Mouse (Mus musculus) cerebellum, postnatal 25 days (tissue): ENCODE data around the gene Cort.
A peak's percentile ranks its signal among the peaks of the same experiment; 100 is the strongest.
"Not testable (repeated sequence)": the region's sequence is repeated elsewhere in the genome, so short reads cannot be mapped to it uniquely, and the experiment has no call there.

ENCODE experiments used
- DNase-seq, 2 experiments: peaks; one replicate each; pipeline ENCODE4 v3.0.0; 2021; ENCODE audit warnings: mixed read lengths in 2 of 2

Cort gene

DNA sequence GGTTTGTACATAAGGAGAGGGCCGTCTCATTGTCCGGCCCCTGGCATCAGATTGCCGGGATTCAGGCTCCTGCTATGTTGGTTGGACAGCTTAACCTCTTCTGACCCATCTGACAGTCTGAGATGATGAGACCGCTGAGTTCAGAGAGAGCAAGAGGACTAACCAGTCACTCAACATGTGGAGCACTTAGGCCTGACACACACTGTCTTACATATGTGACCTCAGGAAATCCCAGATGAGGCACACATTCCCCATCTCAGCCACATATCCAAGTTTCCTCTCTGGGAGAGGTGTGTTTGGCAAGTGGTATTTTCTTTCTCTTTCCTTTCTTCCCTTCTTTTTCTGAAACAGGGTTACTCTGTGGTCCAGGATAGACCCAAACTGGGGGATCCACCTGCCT, 18.6 kb upstream of the Cort start:
- no peak for DNase-seq

DNA sequence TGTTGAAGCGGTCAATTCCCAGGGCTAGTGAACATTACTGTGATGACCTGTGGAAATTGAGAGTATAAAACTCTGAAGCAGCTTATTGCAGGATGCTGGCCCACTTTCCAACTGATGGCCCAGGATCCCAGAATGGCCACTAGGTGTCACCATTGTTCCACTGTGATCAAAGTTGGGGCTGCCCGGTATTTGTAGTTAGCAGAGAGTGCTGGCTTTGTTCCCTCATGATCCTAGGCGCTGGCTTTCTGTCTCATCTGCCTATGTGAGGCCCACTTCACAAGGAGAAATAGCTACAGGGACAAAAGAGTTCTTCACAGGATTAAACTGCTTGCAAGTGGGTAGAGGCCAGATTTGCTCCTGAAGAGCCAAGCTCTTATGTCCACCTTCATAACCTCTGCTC, 17.9 kb upstream of the Cort start:
- peak; percentile 81 to 87 for DNase-seq

DNA sequence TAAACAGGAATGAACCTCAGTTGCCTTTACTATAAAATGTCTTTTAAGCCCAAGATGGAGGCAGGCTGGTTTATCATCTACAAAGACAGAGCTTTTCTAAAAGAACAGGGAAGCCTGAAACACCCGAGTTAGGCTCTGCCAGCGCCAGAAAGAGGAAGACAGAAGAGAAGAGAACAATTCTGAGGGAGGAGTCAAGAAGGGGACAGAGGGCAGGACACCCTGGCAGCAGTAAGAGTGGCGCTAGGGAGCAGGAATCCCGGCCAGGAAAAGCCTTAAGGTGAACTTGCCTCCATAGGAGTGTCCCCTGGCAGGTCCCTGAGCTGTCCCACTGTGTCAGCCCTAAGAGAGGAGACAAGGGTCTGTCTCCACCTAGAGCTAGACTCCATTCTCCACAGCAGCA, 17.0 kb upstream of the Cort start:
- DNase-seq, result no peak

DNA sequence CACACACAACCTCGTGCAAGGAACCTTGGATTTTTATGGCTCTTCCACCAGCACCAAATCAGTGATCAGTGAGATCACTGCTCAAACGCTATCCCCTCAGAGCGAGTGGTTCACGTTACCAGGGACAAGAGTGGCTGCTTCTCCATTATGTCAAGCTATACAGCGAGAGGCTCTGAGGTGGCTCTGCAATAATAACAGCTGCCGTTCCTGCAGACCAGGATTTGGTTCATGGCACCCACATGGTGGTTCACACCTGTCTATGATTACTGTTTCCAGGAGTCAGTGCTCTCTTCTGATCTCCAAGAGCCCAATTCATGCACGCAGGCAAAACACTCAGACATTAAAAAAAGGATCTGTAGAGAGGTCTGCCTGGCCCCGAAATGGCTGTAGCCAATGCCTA, 12.0 kb upstream of the Cort start:
- no peak for DNase-seq

DNA sequence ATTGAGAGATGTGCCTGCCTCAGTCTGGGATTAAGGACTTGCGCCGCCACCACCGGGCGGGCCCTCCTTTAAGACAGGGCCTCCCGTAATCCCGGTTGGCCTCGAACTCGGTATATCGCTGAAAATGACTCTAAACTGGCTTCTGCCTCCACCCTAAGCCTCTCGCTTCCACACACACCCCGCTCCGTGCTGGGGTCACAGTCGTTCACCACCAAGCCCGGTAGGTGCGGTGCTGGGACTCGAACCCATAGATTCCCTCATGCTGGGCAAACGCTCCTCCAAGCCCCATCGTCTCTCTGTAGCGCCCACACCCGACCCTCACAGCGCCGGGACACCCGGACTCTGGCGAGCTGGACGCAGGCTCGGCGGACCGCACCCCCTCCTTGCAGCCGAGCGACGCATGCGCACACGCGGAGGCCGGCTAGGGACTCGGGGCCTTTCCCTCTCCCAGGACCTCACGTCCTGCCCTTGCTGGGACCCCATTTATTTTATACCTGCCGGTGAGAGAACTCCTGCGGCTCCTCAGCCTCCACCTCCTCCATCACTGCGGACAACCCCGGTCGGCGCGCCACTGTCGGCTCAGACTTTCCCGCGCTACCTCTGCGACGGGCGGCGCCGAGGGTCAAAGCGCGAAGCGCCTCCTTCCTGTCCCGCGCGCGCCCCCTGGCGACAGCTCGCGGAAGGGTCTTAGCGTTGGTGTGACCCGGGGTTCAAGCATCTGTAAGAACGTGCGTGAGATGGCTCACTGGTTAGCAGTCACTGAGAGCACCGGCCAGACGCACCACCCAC, 10.6 kb upstream of the Cort start, which contains the start of gene Cenps:
TSS of gene Cenps (minus strand) at position 648 of the 789 bp plus-strand sequence.
- peak; percentile 95 to 97 for DNase-seq

DNA sequence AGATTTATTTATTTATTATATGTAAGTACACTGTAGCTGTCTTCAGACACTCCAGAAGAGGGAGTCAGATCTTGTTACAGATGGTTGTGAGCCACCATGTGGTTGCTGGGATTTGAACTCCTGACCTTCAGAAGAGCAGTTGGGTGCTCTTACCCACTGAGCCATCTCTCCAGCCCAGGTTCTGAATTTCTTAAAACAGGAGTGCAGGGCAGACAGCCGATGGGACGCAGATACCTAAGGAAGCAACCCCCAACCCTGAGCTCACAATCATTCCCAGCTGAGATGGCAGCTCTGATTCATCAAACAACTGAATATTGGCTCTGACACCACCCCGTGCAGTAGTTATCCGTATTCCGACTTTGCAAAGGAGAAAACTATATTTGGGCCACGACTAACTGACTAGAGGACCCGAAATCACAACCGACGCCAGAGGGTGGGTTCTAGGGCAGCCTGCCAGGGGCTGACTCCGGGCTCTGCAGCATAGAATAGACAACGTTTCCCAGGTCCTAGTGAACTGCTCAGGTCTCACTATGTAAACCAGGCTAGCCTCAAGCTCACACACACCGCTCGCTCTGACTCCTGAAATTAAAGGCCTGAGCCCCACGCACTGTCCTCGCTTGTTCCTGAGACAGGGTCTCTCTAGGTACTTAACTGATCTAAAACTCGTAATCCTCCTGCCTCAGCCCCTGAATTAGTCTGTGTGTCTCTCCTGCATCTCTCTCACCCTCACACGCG, 9.7 kb upstream of the Cort start:
- peak in 1 of 2 experiments; percentile 39 for DNase-seq

DNA sequence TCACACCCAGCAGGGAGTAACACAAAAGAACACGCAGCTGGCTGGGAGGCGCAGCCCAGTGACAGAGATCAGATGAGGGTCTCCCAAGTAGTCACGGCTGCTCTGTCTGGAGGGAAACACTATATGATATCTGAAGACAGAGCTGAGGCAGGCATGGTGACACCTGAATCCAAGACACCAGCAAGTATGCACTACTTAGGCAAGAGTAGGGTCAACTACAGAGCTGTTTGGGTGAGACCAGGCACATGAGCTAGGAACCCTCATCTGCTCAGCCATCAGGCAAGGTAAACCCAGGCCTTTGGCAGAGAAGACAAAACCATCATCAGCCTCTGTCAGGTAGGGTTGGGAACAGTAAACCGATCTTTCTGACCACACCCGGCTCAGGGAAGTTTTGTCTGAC, 6.8 kb upstream of the Cort start:
- DNase-seq, result no peak

DNA sequence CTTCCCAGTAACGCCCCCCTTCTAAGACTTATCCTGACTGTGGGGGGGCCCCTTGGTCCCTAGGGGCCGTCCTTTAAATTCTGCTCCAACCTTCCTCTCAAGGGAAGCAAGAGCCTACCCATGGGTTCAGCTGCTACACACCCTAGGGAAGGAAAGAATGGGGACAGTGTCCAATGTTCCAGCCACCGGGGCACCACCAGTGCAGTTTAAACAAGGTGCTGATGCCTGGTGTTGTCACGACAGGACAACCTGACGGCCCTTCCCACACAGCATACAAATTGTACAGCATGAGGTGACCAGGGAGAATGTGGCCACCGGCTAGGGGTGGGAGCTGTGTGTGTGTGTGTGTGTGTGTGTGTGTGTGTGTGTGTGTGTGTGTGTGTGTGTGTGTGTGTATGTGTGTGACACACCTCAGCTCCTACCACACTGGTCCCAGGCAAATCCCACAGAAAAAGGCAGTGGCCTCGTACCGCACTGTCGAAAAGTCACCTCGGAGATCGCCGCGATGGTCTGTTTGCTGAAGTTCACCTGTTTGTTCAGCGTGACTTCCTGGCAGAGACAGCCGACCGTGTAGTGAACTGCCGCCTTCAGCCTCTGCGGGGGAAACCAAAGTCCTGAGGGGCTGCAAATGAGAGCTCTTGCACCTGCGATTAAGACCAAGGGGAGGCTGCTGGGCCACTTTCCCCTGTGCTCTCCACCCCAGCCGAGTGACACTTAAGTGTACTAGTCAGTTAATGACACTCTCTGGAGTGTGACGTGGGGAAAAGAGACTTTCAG, 5.4 kb upstream of the Cort start:
- no peak for DNase-seq

DNA sequence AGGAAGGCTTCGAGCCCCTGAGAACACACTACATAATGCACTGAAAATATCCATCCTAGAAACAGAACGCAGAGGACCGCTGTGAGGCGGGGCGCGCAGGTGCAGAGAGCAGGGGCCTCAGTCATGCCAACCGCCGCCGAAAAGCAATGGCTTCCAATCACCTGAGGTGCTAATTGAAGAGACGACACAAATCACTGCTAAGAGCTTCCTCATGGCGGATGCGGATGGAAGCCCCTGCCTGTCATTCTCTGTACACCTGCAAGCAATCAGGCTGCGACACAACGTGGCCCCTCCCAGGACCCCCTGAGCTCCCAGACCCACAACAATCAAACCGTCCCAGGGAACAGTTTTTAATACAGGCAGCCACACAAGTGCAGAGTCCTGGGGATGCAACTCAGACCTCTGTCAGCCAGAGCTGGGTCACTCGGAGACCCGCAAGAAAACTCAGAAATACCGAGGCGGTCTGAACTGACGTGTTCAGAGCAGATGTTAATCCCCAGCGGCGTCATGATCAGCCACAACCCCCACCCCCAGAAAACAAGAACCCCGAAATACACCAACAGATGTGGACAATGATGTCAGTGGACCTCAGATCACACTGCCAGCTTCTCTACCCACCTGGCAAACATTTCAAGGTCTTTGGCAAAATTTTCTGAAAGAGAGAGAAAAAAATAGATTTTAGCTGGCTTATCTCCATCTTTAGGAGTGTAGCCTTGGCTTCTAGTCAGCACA, 4.6 kb upstream of the Cort start:
- DNase-seq, result no peak

DNA sequence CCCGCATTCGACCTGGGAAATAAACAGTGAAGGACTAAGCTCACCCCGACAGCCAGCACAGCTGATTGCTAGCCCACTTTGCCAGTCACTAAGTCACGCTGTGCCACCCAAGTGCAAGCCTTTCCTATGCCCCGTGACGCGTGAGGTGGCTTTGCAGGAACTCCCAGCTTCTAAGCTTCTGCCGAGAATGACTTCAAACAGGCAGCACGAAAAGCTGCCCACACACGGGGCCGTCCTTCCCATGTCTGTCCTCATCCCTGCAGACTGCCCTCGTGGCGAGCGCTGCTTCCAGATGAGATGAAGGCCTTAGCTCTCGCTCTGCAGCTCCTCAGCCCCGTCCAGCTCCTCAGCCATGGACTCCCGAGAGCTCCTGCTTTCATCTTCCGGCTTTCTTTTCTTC, 1.9 kb upstream of the Cort start:
- DNase-seq, result no peak

DNA sequence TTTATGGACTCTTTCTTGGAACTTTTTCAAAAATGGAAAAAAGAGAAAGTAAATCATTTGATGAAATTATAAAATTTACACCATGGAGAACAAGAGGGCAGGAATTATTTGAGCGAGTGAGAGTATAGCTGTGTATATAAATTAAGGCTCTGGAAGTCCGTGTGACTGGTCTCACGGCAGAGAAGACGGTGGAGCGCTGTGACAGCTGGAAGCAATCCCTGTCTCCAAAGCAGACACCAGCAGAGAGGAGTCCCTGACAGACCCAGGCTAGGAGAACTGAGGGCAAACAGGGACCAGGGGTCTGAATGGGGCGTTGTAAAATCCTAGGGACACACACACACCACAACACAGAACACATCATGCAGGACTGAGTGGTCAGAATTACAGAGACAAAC, 451 bp downstream of the Cort start:
- no peak for DNase-seq

DNA sequence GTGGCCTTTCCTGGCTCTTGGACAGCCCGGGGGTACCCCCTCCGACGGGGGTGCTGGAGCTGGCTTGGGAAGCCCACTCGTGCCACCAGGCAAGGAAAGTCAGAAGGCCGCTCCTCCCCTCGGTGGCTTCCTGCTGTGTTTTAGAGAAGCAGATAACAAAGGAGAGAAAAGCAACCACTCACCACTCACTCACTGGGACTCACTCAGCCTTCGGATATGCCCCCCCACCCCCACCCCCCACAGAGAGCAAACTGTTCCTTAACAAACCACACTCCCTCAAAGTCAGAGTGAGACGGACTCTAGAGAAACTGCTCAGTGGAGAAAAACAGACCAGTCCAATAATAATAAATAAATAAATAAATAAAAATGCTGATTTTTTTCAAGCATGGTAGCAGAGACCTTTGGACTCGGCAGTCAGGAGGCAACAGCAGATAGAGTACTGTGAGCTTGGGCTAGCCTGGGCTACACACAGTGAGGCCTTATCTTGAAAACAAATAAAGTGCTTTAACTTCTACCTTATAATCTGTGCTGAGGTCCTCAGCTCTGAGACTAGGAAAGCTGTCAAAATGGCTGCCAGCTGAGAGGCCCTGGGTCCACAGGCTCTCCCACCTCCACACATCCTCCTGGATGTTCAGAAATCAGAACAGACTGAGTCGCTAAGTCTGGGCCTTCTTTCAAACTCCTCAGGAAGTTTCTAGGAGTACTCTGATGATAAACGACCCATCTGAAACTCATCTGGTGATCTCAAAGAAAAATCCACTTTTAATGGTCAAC, 1.0 kb downstream of the Cort start:
- no peak for DNase-seq

DNA sequence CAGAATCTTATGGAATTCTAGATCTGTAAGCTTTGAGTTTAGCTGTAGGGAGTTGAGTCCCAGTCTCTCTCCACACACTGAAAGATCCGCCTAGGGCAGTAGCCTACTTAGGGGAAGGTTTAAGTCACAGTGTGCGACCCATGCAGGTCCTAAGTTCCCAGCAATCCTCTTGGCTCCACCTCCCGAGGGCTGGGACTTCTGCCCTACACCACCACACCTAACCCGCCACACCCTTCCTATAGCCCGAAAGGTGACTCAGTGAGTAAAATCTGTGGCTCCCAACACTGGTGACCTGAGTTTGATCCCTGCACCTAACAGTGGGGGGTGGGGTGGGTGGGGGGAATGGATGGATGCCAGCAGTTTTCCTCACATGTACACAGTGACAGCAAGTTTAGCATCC, 3.1 kb downstream of the Cort start:
- no peak for DNase-seq

DNA sequence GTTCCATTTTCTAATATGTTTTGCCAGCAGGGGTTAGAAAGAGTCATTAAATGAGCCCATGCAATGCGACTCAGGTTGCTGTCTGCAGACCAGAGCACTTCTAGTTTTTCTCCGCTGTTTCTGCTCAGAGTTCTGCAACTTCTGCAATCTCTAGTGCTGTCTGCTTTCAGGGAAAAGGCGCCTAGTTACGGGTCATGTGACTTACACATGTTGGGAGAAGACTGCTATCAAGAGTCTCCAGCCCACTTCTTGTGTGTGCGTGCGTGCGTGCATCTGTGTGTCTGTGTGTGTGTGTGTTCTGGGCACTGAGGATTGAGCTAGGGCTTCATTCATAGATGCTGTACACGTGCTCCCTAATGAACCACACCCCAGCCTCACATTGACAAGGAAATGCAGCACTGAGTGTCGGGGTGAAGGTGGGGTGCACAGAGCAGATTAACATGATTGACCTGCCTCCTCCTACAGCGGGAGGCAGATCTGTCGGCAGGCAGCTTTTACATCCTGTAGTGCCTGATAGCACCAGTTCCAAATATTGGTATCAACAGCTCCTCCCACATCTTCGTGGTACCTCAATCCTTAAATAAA, 6.5 kb downstream of the Cort start:
- not testable (repeated sequence) for DNase-seq

DNA sequence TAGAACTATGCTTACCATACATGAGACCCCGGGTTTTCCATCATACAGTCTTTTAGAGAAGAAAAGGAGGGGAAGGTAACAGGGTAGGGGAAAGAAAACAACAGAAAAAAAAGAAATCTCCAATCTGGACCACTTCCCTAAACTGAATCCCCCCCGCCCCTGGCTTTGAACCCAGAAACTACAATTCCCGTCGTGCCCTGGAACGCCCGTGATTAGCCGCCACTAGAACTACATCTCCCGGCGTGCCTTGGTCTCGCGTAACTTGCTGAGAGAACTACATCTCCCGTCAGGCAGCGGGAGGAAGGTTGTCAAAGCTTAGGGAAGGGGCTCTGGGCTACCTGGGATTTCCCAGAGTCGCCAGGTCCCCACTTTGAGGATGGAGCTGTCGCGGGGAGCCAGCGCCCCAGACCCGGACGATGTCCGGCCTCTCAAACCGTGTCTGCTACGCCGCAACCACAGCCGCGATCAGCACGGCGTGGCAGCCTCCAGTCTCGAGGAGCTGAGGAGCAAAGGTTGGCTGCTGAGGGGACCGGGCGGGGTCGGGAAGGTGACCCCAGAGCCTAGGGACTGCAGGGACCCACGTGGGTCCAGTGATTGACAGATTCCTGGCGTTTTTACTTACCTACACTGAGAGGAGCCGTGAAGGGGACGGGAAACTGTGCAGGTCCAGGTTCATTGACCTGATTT, 22.5 kb downstream of the Cort start, which contains the start of gene Dffa:
TSS of gene Dffa (plus strand) at position 272 of the 687 bp plus-strand sequence.
- DNase-seq, result peak; percentile 90 to 94

DNA sequence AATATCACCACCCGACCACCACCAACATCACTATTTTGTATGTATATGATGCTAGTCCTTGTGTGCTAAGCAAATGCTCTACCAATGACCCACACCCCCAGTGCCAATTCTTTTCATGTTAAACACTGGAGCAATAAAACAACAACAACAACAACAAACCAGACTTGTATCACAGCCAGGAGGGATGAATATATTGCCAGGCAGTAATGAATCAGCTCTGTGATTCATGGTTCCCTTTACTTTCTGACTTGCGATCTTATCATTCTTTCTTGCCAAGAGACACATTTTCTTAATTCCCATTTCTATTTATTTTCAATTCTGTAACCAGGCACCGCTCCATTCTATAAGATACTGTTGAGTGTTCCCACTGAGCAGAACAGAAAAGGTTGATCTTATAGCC, 25.1 kb downstream of the Cort start:
- DNase-seq, result no peak

DNA sequence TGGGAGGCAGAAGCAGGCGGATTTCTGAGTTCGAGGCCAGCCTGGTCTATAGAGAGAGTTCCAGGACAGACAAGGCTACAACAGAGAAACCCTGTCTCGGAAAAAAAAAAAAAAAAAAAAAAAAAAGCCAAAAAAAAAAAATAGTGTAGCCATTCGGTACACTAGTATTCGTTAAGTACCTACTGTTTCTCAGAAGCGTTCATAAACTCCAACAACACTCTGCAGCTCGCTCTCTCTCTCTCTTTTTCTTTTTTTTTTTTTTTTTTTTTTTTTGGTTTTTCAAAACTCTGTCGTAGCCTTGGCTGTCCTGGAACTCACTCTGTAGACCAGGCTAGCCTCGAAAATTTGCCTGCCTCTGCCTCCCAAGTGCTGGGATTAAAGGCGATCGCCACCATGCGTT, 26.1 kb downstream of the Cort start:
- not testable (repeated sequence) for DNase-seq

DNA sequence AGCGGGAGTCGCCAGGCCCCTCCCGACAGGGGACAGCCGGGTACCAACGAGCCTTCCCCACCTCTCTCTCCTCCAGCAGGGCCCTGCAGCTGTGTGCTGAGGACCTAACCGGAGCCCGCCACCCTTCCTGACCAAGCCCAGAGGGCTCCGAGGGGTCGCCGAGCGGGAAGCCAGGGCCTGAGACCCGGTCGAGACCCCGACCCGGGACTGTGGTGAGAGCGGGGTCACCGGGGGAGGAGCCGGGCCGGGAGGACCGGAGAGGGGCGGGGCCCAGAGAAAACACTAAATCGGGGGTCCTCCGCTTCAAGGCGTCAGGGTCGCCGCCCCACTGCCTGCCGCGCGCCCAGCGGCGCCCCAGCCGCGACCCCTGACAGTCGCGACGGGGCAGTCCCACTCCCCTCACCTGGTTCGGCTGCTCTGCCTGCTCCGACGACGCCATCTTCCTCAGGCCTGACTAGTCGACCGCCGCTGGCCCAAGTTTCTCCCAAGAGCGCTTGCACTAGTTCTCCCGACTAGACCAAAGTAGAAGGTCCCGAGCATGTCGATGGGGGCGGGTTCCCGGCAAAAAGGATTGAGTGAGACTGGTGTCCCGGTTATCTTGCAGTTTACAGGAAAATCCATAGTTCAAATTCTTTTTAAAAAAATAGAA, 27.1 kb downstream of the Cort start, which contains the start of gene Pex14:
TSS of gene Pex14 (minus strand) at position 508 of the 649 bp plus-strand sequence.
- peak; percentile 90 to 94 for DNase-seq

DNA sequence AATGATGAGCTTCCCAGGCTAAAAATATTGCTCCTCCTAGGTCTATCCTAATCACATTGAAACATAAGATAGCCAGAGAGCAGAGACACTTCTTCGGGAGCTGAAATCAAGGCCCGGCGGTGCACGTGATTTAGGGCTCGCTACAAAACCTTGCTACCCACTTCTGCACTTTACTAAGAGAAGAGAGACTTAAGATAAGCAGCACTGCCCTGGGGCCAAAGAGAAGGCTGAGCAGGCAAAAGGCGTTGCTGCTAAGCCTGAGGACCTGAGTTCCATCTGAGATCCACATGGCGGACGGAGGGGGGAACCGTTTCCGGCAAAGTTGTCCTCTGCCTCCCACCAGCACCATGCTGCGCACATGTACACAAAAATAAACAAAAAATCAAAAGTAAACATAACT, 28.0 kb downstream of the Cort start:
- no peak for DNase-seq

DNA sequence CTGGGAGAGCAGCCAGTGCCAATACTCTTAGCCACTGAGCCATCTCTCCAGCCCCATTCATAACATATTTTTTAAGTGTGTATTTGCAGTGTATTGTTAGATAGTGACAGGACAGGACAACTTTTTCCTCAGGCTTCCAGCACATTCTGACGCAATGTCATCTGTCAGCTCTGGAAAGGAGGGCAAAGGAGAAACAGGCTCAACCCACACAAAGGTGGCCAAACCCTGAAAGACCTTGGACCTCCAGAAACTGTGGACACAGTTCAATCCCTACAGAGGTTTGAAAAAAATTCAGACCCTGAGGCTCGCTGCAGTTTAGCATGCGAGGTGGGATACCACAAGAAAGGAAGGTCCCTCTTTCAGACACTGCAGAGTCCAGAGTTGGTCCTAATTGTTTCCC, 28.6 kb downstream of the Cort start:
- DNase-seq, result no peak
